Mouse (Mus musculus) c-Kit-negative CD71-positive TER-119-positive erythroid progenitor cells, embryonic 14.5 days (primary cell): ENCODE results near the gene Sco1.
"Not testable (repeated sequence)": the region's sequence is repeated elsewhere in the genome, so short reads cannot be mapped to it uniquely, and the experiment has no call there.

Source experiments
- DNase-seq: peaks from one replicate; pipeline ENCODE4 v3.0.0-alpha.2; 2013; ENCODE audit warnings: low read depth, low spot score

Gene Sco1

DNA sequence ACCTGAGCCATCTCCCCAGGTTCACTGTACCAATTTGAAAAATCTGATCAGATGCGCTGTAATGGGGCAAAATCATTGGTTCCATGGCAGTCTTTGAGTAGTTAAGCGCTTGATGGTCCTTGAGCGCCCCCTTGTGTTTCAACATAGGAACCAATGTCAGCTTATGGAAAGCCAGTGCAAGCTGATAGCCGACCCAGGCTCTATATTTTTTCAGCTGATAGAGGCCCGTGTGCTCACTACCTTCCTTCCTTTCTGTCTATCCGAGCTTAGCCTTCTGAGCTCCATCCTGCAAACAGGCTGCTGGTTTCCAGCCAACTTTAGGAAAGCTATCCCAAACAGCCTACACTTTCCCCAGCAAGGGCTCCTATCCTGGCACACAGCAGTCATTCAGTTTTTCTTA, 33.0 kb downstream of the Sco1 start:
- peak; percentile 50 for DNase-seq

DNA sequence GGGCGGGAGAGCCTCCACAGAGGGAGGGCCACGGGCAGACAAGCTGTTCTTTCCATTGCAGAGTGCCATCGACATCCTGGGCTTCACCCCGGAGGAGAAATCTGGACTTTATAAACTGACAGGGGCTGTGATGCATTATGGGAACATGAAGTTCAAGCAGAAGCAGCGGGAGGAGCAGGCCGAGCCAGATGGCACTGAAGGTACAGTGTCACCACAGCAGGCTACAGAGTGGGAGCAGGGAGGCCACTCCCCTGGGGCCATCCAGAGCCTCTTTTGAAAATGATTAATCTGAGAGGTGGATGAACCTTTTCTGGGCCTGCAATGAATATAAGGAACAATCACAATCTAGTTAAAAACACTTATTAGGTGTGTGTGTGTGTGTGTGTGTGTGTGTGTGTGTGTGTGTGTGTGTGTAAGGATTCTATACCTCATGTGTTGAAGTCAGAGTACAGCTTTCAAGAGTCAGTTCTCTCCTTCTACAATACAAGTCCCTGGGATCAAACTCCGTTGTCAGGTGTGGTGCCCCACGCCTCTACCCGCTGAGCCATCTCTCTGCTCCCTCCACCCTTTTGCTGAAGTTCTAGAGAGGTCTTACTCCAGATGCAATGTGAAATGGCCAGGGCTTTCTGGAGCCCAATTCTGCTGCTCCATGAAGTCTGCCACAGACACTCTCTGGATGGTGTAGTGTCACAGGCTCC, 34.1 kb downstream of the Sco1 start:
- no peak for DNase-seq

DNA sequence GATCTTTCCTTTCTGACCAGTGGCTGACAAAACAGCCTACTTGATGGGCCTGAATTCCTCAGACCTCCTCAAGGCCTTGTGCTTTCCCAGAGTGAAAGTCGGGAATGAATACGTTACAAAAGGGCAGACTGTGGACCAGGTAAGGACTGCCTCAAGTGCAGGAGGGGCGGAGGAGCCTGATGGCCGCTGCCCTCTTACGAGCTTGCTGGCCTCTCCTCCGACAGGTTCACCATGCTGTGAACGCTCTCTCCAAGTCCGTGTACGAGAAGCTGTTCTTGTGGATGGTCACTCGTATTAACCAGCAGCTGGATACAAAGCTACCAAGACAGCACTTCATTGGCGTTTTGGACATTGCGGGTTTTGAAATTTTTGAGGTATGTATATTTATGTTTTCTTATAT, 34.8 kb downstream of the Sco1 start:
- DNase-seq, result no peak

DNA sequence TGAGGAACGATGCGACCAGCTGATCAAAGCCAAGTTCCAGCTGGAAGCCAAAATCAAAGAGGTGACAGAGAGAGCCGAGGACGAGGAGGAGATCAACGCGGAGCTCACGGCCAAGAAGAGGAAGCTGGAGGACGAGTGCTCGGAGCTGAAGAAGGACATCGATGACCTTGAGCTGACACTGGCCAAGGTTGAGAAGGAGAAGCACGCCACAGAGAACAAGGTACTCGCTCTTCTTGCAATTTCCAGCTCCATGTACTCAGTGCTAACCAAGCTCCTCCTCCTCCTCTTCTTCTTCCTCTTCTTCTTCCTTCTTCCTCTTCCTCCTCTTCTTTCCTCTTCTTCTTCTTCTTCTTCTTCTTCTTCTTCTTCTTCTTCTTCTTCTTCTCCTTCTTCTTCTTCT, 39.9 kb downstream of the Sco1 start:
- DNase-seq, result not testable (repeated sequence)

DNA sequence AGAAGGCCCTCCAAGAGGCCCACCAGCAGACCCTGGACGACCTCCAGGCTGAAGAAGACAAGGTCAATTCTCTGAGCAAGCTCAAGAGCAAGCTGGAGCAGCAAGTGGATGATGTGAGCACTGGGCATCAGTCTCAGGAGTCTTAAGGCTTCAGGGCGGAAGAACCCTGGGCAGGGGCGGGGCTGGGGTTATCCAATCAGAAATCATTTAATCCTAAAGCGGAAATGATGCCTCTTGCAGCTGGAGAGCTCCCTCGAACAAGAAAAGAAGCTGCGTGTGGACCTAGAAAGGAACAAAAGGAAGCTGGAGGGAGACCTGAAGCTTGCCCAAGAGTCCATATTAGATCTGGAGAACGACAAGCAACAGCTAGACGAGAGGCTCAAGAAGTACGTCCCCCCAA, 40.7 kb downstream of the Sco1 start:
- no peak for DNase-seq

DNA sequence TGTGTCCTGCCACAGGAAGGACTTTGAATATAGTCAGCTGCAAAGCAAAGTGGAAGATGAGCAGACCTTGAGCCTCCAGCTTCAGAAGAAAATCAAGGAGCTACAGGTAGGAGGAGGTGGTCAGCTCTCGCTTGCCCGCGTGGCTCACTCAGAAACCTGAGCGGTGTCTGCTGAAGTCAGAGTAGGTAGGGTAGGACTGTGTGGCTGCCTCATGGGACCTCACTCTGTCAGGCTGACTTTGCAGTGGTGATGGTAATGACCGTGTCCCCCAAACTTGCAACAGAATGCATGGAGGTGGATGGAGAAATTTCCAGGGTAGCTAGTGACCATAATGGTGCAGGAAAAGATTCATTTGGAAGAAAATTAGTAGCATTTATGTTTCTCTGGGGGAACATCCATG, 41.2 kb downstream of the Sco1 start:
- no peak for DNase-seq

DNA sequence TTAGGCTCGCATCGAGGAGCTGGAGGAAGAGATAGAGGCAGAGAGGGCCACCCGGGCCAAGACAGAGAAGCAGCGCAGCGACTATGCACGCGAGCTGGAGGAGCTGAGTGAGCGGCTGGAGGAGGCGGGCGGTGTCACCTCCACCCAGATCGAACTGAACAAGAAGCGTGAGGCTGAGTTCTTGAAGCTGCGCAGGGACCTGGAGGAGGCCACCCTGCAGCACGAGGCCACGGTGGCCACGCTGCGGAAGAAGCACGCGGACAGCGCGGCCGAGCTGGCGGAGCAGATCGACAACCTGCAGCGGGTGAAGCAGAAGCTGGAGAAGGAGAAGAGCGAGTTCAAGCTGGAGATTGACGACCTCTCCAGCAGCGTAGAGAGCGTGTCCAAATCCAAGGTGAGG, 42.0 kb downstream of the Sco1 start:
- no peak for DNase-seq

DNA sequence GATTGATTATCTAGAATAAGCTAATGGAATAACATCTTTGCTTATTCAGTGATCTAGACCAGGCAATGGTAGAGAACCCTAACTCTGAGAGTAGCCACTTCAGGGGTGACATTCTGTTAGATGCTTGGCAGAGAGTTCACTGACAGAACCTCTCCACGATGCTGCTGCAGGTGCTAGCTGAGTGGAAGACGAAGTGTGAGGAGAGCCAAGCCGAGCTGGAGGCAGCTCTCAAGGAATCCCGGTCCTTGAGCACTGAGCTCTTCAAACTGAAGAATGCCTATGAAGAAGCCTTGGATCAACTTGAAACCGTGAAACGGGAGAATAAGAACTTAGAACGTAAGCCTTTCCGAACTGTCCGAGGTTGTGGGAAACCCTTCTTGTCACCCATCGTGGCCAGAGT, 45.2 kb downstream of the Sco1 start:
- DNase-seq, result no peak

DNA sequence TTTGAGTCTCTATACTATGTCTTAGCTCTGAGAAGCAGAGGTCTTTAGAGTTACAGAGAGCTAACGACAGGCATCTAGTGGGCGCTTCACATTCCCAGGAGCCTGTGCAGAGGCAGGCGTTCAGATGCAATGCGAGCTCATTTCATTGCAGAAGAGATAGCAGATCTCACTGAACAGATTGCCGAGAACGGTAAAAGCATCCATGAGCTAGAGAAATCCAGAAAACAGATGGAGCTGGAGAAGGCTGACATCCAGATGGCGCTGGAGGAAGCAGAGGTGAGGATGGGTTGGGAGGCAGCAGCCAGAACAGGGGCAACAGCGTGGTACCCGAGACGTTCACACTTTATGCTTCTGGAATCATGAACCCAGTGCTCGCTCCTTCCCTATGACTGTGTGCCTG, 46.0 kb downstream of the Sco1 start:
- DNase-seq, result no peak

DNA sequence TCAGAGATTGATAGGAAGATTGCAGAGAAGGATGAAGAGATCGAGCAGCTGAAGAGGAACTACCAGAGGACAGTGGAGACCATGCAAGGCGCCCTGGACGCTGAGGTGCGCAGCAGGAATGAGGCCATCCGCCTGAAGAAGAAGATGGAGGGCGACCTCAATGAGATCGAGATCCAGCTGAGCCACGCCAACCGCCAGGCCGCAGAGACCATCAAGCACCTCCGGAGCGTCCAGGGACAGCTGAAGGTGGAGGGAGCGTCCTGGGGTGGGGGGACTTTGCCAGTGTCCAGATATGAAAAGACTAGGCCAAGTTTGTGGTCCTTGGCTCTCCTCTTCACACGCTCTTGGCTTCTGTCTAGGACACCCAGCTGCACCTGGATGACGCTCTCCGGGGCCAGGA, 46.8 kb downstream of the Sco1 start:
- no peak for DNase-seq

DNA sequence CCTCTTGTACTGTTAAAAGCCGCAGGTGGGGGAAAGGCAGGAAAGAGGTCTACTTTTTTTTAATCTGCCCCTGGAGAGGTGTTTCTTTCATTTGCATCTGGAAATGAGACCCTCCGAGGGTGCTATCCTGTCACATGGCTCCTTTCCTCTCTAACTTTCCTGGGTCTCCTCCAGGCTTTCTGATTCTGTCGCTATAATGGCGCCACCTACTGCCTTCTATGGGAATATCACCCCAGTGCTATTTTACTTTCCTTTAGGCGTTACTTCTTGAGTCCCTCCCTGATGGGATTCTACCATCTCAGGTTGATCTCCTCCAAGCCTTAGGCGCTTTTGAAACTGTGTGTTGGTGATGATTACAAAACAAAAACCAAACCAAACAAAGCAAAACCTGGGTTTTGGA, 47.7 kb downstream of the Sco1 start:
- no peak for DNase-seq

DNA sequence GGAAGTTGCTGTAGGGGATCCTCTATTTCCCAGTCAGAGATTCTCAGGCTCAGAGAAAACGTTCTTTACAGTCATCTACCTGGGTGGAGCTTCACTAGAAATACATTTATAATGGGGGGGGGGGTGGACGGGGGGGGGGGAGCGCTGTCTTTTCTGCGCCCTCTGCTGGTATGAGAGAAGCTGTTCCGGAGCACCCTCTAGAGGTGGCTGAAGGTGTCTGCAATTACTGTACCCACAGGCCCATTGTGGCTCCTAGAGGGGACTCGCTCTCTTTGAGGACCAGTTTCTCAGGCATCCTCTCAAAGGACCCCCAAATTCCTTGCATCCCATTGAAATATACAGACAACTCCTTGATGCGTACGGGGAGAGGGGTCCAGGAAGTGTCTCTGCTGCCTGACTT, 49.2 kb downstream of the Sco1 start:
- no peak for DNase-seq

DNA sequence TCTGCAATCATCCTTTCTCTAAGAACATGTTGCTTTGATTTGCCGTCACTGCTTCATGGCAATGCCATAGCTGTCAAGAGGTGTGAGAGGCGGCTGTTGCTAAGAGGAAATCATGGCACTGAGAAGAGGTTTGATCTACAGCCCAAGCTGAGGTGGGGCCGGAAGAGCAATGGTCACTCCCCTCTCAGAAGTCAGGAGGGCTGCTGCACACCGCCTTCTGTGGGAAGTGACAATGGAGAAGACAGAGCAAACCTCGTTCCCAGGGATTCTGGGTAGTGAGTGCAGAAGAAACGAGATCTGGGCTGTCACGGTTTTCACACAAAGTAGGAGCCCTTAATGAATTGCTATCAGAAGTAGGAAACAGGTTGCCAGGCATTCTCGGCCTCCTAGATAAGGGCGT, 50.8 kb downstream of the Sco1 start:
- DNase-seq, result no peak

DNA sequence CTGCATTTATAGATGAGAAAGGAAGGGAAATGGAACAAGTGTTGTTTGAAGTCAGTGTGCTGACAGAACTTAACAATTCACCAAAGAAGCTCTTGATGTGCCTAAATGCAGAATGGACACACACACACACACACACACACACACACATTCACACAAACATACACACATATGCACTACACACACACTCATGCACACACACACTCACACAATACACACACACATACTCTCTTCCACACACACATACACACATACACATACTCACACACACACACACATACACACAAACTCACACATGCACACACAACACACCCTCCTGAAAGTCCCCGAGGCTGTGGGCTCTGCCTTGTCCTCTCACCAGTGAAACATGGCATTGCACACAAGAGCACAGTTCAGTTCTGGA, 51.8 kb downstream of the Sco1 start:
- no peak for DNase-seq

DNA sequence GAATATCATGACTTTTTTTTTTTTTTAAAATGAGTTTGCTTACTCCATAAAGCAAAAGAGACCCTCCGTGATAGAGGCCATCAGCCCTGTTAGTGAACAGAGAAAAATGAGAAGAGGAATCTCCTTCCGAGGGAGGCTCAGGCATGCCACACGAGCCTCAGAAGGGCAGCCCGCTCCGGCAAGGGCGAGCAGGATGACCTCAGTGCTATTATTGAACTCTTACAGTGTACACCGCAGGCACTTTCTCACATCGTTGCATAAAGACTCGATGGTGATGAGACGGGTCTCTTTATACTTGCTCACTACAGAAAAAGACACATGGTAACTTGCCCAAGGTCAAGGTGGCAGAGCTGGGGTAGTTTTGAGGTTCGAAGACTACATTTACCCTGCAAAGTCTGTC, 52.2 kb downstream of the Sco1 start:
- no peak for DNase-seq

DNA sequence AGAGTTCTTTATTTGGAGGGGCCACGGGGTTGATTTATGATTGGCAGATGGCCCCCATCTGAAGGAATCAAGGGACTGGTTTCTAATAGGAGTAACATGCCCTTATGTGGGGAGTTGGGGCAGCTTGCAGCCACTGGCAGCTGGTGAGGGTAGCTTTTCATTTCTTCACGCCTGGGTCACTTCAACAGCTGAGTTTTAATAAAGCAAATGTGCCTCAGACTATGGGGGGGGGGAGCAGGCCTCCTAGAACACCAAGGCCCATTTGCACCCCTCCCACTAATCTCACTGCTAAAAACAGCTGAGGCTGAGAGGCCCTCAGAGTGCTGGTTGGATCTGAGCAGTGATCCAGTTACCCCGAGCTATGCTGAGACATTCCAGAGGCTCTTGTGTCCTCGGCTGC, 53.2 kb downstream of the Sco1 start:
- no peak for DNase-seq

DNA sequence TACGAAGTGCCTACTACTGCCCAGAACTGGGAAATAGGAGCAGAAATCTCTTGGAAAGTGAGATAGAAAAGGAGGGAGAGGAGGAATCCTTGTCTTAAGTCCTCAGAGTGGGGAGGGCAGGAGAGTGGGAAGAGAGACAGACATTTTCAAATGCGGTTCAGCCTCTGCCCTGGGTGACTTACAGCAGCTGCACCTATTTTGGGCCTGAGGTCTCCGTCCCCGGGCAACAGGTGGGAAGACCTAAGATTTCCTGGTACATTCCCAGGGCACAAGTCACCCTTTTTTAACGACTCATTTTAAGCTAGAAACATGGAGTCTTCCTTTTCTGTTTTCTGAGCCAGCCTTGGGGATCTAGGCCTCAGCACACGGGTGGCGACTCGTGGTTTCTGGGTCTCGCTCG, 54.5 kb downstream of the Sco1 start:
- DNase-seq, result no peak

DNA sequence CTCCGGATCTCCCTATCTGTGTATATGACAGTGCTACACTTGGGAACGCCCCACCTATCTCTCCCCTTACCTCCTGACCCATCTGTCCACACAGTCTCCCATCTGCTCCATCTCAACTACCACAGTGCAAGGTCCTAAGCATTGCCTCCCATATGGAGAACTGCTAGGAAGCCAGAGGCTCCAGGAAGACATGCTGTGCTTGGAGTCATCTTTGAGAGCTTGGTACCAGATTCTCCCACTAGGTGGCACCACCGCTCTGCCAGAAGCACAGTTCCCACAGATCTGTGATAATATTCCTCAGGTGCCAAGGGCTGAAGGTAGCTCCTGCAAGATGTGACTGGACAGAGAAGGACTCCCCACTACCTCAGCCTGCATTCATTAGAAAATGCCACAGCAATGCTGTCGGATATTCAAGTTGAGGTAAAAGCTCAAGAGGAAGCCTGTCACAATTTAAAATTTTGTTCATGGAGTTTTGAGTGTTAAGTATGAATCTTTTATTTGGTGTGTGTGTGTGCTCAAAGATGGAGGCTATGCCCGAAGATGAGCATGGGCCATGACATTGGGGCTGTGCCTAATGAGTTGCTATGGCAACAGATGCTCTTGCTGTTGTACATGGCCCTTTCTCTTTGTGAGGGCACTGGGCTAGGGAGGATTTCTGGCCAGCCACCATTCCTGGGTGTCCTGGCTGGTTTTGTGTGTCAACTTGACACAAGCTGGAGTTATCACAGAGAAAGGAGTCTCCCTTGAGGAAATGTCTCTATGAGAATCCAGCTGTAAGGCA, 57.9 kb downstream of the Sco1 start:
- no peak for DNase-seq

DNA sequence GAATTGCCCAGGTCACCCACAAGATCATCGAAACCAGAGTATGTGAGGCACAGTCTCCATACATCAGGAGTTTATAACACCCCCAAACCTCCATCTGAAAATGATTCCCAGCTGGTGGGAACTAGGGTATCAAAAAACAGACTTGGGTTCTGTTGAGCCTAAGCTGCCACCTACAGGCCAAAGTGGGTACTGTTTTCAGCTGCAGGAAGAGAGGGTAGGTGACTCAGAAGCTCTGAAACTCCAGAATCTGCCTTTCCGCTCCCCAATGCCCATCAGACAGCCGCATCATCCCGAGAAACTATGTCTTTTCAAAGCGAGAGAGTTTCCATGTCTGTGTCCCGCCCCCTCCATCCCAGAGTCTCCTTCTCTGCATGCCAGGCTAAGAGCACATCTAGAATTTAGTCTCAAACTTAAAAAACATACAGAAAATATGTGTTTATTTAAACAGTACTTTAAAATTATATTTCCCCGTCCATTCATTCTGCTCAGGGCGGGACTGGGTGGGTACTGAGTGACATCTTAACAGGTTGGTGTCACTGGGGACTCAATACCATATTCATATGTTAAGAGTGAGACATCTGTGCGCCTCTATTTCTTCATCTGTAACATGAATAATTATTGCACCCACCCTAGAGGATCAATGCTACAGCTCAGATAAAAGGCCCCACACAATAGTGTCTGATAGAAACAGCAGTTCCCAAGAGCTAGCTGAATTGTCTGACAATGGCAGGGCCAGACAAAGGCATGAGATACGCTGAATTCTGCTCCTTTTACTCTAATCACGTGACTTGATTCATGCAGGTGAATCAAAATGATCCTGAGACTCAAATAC, 59.8 kb downstream of the Sco1 start:
- peak; percentile 32 for DNase-seq

DNA sequence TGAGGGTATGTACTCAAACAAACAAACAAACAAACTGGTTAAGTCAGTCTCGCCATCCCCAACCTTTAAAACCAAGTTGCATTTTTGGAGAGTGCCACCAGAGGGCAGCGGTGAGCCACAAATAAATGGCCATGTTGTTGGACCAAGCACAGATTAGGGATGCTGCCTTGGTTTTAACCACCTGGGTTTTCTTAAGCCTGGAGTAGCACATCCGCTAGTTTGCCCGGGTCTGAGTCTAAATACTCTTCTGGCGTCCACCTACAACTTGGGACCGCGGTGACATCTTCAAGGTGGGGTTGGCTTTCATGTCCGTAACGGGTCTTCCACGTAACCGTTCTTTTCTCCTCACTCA, 60.4 kb downstream of the Sco1 start:
- DNase-seq, result peak; percentile 38

DNA sequence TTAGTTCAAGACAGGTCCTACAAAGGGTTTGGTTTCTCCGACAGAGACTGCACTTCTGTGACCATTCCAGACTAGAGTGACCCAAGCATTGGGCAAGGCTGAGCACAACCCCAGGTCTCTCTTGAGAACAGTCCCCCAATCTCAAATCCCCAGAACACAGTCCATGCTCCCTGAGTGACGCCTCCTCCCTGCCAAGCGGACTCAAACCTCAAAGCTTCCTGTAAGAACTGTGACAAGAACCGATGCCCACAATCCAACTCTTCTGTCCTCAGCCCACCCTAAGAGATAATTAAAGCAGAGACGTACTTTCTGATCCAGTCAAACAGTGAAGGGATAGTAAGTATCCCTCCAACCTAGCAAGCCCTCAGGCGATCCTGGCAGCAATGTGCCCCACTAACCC, 60.9 kb downstream of the Sco1 start:
- DNase-seq, result no peak

DNA sequence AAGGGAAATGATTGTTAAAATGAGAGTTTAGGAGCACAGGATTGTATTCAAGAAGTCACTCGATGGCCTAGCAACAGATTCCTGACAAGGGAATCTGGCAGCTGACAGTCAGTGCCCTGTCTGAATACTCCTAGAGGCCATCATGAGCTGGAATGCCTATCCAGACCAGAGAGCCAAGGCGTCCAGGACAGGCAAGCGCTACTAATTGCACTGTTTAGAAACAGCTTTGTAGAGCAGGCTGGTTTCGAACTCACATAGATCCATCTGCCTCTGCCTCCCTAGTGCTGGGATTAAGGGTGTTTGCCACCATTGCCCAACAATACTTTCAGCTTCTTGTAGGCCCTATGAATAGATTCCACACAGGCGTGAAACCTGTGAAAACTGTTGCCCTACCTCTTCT, 61.8 kb downstream of the Sco1 start:
- no peak for DNase-seq

DNA sequence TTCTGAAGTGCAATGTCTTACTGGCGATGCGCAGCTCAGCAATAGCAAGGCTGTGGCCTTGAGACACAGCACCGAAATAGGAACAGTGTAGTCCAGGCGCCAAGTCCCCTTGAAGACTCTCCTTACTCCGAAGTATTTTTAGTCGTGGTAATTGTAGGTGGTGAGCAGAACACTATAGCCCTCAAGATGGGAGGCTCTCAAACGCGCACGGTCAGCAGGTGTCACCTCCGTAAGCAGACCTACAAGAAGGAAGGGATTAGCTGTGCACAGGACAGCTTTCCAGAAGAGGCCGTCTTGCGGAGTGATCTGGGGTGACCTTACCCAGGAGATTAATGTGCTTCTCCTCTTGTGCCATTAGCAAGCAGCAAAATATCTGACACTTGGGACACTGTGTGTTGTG, 62.4 kb downstream of the Sco1 start:
- no peak for DNase-seq
